Mouse (Mus musculus): ENCODE results near the gene Mef2a. TPM values are rescaled to one million over a fixed set of nuclear protein-coding genes. Genes with fewer than 3 reads are reported as not detected.

Gene Mef2a
- polyA plus RNA-seq, 1 experiment from 2014 or later, result 20.3 TPM

GRCm38 (mm10) chr7:67230640-67231140, 142.0 kb downstream of the Mef2a start:
- Histone ChIP-seq H3K36me3 (peaks cover 43% of the 10 kb centered on the region), H3K9me3 (replicated peaks) (no peaks in the 10 kb centered on the region), H3K4me1 (no peaks in the 10 kb centered on the region), H3K27me3 (ENCODE audit: low read depth, poor library complexity, severe bottlenecking) (no peaks in the 10 kb centered on the region), H3K4me3 (no peak overlapping the region), H3K27ac (replicated peaks) (no peak overlapping the region)
- WGBS, result 93% methylated on average over 3 of the region's 3 CpGs
- no peak for DNase-seq (ENCODE audit: low spot score)

DNA sequence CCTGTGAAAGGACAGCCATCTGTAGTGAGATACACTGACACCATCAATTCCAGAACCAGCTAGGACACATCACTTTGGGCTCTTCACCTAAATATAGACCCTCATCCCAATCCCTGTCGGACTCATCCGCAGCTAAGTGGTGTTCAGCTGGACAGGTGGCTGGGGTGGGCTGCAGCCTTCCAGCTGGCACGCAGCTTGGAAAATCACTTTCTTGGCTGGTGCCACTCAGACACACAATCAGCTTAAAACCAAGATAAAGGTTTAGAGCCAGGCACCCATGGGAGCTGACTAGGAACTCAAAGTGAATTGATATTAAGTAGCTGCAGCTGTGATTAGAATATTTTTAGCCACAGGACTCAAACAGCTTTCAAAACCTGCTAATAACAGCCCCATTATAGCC, 142.4 kb downstream of the Mef2a start:
- WGBS, result 88% methylated on average over 3 of the region's 3 CpGs
- Histone ChIP-seq H3K27me3 (ENCODE audit: low read depth, poor library complexity, severe bottlenecking) (no peaks in the 10 kb centered on the region), H3K4me3 (no peak overlapping the region), H3K27ac (replicated peaks) (no peak overlapping the region), H3K9me3 (replicated peaks) (no peaks in the 10 kb centered on the region), H3K4me1 (no peaks in the 10 kb centered on the region), H3K36me3 (peaks cover 39% of the 10 kb centered on the region)
- no peak for DNase-seq (ENCODE audit: low spot score)

- DNase-seq (ENCODE audit: low spot score), result no peak
- Histone ChIP-seq H3K27ac (replicated peaks) (no peak overlapping the region), H3K9me3 (replicated peaks) (no peaks in the 10 kb centered on the region), H3K4me3 (no peak overlapping the region), H3K27me3 (ENCODE audit: low read depth, poor library complexity, severe bottlenecking) (no peaks in the 10 kb centered on the region), H3K4me1 (no peaks in the 10 kb centered on the region), H3K36me3 (peaks cover 34% of the 10 kb centered on the region)
- 96% methylated on average over 3 of the region's 3 CpGs for WGBS
Measured at GRCm38 (mm10) chr7:67229701-67230100, 143.0 kb downstream of the Mef2a start.

- no peaks in the 10 kb centered on the region for H3K9me3 ChIP-seq (replicated peaks)
- peak; percentile 46 for DNase-seq (ENCODE audit: low spot score)
- no peaks in the 10 kb centered on the region for H3K27me3 ChIP-seq (ENCODE audit: low read depth, poor library complexity, severe bottlenecking)
- no peak overlapping the region for H3K27ac ChIP-seq (replicated peaks)
- WGBS, result 79% methylated on average over 5 of the region's 5 CpGs
- H3K4me3 ChIP-seq, result no peak overlapping the region
- H3K4me1 ChIP-seq, result peaks cover under 1% of the 10 kb centered on the region; the same call in 1 of the 2 replicates
- peaks cover 27% of the 10 kb centered on the region for H3K36me3 ChIP-seq
Measured at GRCm38 (mm10) chr7:67228891-67229602, 143.6 kb downstream of the Mef2a start.

DNA sequence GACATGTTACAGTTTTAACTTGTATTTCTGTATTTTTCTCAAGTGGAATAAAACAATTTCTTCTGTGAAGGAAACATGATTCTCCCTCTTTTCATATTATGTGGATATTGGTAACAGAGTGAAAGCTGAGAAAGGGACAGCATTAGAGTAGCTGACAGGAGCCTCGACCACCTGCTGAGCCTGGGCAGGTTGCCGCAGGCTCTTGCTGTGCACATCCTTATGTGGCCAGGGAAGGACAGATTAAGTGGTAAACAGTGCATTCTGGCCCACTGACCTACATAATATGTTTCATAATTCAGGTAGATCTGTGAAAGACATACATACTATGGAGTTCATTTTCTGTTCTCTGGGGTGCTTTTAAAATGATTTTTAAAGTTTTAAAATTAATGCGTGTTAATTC, 144.3 kb downstream of the Mef2a start:
- Histone ChIP-seq H3K9me3 (replicated peaks) (no peaks in the 10 kb centered on the region), H3K27me3 (ENCODE audit: low read depth, poor library complexity, severe bottlenecking) (no peaks in the 10 kb centered on the region), H3K36me3 (peaks cover 27% of the 10 kb centered on the region), H3K4me3 (no peak overlapping the region), H3K27ac (replicated peaks) (no peak overlapping the region), H3K4me1 (peaks cover 7% of the 10 kb centered on the region)
- DNase-seq (ENCODE audit: low spot score), result no peak
- 59% methylated on average over 3 of the region's 3 CpGs for WGBS

DNA sequence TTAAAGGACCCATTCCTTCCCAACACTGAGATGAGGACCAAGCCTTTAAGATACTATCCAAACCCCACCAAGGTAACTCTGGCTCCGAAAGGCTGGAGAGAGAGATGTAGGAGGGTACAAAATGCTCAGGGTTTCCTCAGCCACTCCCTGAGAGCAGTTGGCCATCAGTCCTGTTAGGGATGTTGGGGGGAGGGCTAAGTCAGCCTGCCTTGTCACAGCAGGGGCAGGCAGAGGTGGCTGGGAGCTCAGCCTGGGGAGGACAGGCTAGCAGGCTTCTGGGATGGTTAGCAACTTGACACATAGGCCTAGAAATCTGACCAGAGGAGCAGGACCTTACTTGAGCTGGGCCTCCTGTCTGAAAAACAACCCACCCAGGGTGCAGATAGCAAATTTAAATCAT, 145.1 kb downstream of the Mef2a start:
- H3K27me3 ChIP-seq (ENCODE audit: low read depth, poor library complexity, severe bottlenecking), result no peaks in the 10 kb centered on the region
- no peak overlapping the region for H3K4me3 ChIP-seq
- WGBS, result 83% methylated on average over 1 of the region's 1 CpGs
- no peak for DNase-seq (ENCODE audit: low spot score)
- H3K9me3 ChIP-seq (replicated peaks), result no peaks in the 10 kb centered on the region
- no peak overlapping the region for H3K27ac ChIP-seq (replicated peaks)
- H3K4me1 ChIP-seq, result peaks cover 14% of the 10 kb centered on the region
- peaks cover 24% of the 10 kb centered on the region for H3K36me3 ChIP-seq

DNA sequence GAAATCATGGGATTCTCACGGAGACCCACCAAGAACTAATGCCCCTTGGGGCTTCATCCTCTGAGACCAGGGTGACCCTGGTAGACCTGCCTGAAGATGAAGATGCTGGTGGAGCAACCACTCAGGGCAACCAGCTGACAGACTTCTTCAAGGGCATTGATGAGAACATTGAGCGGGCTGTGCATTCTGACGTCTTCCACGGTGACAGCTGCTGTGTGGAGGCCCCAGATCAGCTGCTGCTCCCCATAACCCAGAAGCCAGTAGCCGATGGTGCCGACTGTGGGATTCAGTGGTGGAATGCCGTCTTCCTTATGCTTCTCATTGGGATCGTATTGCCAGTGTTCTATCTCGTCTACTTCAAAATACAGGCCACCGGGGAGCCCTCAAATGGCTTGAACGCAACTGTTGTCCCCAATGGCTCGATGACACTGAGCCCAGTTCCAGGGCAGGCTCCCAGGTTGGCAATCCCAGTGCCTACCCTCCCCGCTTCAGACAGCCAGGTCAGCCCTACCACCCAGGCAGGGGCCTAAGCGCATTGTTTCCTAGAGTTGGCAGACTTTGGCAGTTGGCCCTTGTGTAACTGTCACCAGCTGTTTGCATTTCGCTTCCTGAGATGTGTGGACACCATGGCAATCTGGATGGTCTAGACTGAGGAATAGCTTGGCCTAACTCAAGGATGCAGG, 146.6 kb downstream of the Mef2a start:
- Histone ChIP-seq H3K4me3 (no peak overlapping the region), H3K4me1 (peaks cover 21% of the 10 kb centered on the region), H3K27me3 (ENCODE audit: low read depth, poor library complexity, severe bottlenecking) (no peaks in the 10 kb centered on the region), H3K9me3 (replicated peaks) (no peaks in the 10 kb centered on the region), H3K27ac (replicated peaks) (no peak overlapping the region), H3K36me3 (peaks cover 17% of the 10 kb centered on the region)
- WGBS, result 91% methylated on average over 15 of the region's 15 CpGs
- DNase-seq (ENCODE audit: low spot score), result no peak

GRCm38 (mm10) chr7:67222220-67222862, 150.3 kb downstream of the Mef2a start, which contains the start of gene Lysmd4:
Gene Lysmd4 (plus strand): TSS chr7:67222544.
- no peaks in the 10 kb centered on the region for H3K27me3 ChIP-seq (ENCODE audit: low read depth, poor library complexity, severe bottlenecking)
- 7% methylated on average over 31 of the region's 31 CpGs for WGBS
- peaks cover 21% of the 10 kb centered on the region for H3K4me1 ChIP-seq
- peak within 1 kb of the TSS; percentile 90 for H3K27ac ChIP-seq (replicated peaks)
- peak; percentile 94 for DNase-seq (ENCODE audit: low spot score)
- peaks cover 15% of the 10 kb centered on the region for H3K36me3 ChIP-seq
- H3K4me3 ChIP-seq, result peak within 1 kb of the TSS; percentile 87
- H3K9me3 ChIP-seq (replicated peaks), result no peaks in the 10 kb centered on the region

DNA sequence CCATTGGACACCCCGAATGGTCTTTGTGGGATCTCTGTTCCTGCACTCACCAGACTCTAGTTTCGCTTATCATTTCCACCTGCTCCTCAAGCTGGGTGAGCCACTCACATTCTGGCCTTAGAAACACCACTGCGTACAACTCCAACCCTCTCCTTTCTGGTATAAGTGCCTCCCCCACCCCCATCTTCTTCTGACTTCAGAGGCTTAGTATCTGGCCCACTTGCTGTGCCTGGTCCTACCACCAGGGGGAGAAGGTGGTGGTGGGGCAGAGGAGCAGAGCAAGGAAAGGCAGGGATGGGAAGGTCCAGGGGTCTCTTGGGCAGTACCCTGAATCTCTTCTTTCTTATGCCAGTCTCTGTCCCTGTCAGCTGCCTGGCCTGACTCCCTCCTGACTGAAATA, 155.6 kb downstream of the Mef2a start:
- H3K4me3 ChIP-seq, result no peak overlapping the region
- WGBS, result 71% methylated on average over 3 of the region's 3 CpGs
- H3K9me3 ChIP-seq (replicated peaks), result no peaks in the 10 kb centered on the region
- no peaks in the 10 kb centered on the region for H3K27me3 ChIP-seq (ENCODE audit: low read depth, poor library complexity, severe bottlenecking)
- no peak overlapping the region for H3K27ac ChIP-seq (replicated peaks)
- no peaks in the 10 kb centered on the region for H3K36me3 ChIP-seq
- H3K4me1 ChIP-seq, result peaks cover 7% of the 10 kb centered on the region
- DNase-seq (ENCODE audit: low spot score), result peak; percentile 64

GRCm38 (mm10) chr7:67216351-67216750, 156.3 kb downstream of the Mef2a start:
- H3K4me1 ChIP-seq, result peaks cover 8% of the 10 kb centered on the region; the same call in 1 of the 2 replicates
- H3K27ac ChIP-seq (replicated peaks), result no peak overlapping the region
- DNase-seq (ENCODE audit: low spot score), result no peak
- no peak overlapping the region for H3K4me3 ChIP-seq
- no peaks in the 10 kb centered on the region for H3K9me3 ChIP-seq (replicated peaks)
- no peaks in the 10 kb centered on the region for H3K27me3 ChIP-seq (ENCODE audit: low read depth, poor library complexity, severe bottlenecking)
- 85% methylated on average over 6 of the region's 6 CpGs for WGBS
- no peaks in the 10 kb centered on the region for H3K36me3 ChIP-seq

- WGBS, result 77% methylated on average over 1 of the region's 1 CpGs
- H3K4me3 ChIP-seq, result no peak overlapping the region
- H3K27me3 ChIP-seq (ENCODE audit: low read depth, poor library complexity, severe bottlenecking), result no peaks in the 10 kb centered on the region
- H3K36me3 ChIP-seq, result no peaks in the 10 kb centered on the region
- DNase-seq (ENCODE audit: low spot score), result no peak
- no peaks in the 10 kb centered on the region for H3K9me3 ChIP-seq (replicated peaks)
- H3K4me1 ChIP-seq, result peaks cover 13% of the 10 kb centered on the region; the same call in 1 of the 2 replicates
- H3K27ac ChIP-seq (replicated peaks), result no peak overlapping the region
Measured at GRCm38 (mm10) chr7:67213589-67213988, 159.1 kb downstream of the Mef2a start.

- no peak overlapping the region for H3K27ac ChIP-seq (replicated peaks)
- DNase-seq (ENCODE audit: low spot score), result no peak
- peaks cover 13% of the 10 kb centered on the region; the same call in 1 of the 2 replicates for H3K4me1 ChIP-seq
- WGBS, result 70% methylated on average over 4 of the region's 4 CpGs
- H3K27me3 ChIP-seq (ENCODE audit: low read depth, poor library complexity, severe bottlenecking), result no peaks in the 10 kb centered on the region
- no peaks in the 10 kb centered on the region for H3K9me3 ChIP-seq (replicated peaks)
- no peaks in the 10 kb centered on the region for H3K36me3 ChIP-seq
- H3K4me3 ChIP-seq, result no peak overlapping the region
Measured at GRCm38 (mm10) chr7:67211971-67212370, 160.7 kb downstream of the Mef2a start.

All from midbrain, embryonic 10.5 days (tissue).